Mouse (Mus musculus) midbrain, embryonic 11.5 days (tissue): ENCODE measurements around the gene Scube1. TPM values are rescaled to one million over a fixed set of nuclear protein-coding genes. Genes with fewer than 3 reads are reported as not detected.
A peak's percentile ranks its signal among the peaks of the same experiment; 100 is the strongest.

Experiments used
- ATAC-seq: fragments of 200-750 bp; cut with Nextera tagmentation; 2 replicates; pipeline ENCODE4 v1.8.0; 2017; ENCODE audit warnings: moderate TSS enrichment, moderate library complexity; ENCODE audit not compliant: low FRiP score
- DNase-seq: peaks from one replicate; pipeline ENCODE4 v3.0.0; 2015; ENCODE audit warnings: low spot score; ENCODE audit errors: missing footprints
- H3K27ac ChIP-seq: fragments of 300-500 bp; sonication (generic); 2 replicates; pipeline ENCODE4 v1.5.1; 2014; ENCODE audit warnings: low read depth, low read length
- H3K27me3 ChIP-seq: fragments of 300-500 bp; sonication (generic); 2 replicates; pipeline ENCODE4 v1.6.1; 2014; ENCODE audit warnings: mild to moderate bottlenecking, low read length, moderate library complexity, mixed read lengths; ENCODE audit not compliant: control insufficient read depth, insufficient read depth
- H3K36me3 ChIP-seq: fragments of 300-500 bp; sonication (generic); 2 replicates; pipeline ENCODE4 v1.6.1; 2014; ENCODE audit warnings: mild to moderate bottlenecking, low read length, moderate library complexity, mixed read lengths; ENCODE audit not compliant: control insufficient read depth, insufficient read depth
- H3K4me1 ChIP-seq: fragments of 300-500 bp; sonication (generic); 2 replicates; pipeline ENCODE4 v1.6.1; 2014; ENCODE audit warnings: low read length; ENCODE audit not compliant: control insufficient read depth, insufficient read depth
- H3K4me2 ChIP-seq: fragments of 300-500 bp; sonication (generic); 2 replicates; pipeline ENCODE4 v1.6.1; 2014; ENCODE audit warnings: mild to moderate bottlenecking, moderate library complexity
- H3K4me3 ChIP-seq: fragments of 300-500 bp; sonication (generic); 2 replicates; pipeline ENCODE4 v1.5.1; 2014; ENCODE audit warnings: low read depth, low read length
- H3K9ac ChIP-seq: fragments of 300-500 bp; sonication (generic); 2 replicates; pipeline ENCODE4 v1.6.1; 2014; ENCODE audit warnings: low read length
- H3K9me3 ChIP-seq: fragments of 300-500 bp; sonication (generic); 2 replicates; pipeline ENCODE4 v1.6.1; 2016; ENCODE audit warnings: low read length; ENCODE audit not compliant: control insufficient read depth
- WGBS: fragments of 180-500 bp; shearing (Covaris S2); extraction: QIAGEN DNeasy Blood & Tissue Kit; methylation state at CpG from one replicate; pipeline ENCODE4 v1.1.7; 2014; 5-methylcytosine and 5-hydroxymethylcytosine counted together
- polyA plus RNA-seq: library from polyadenylated mRNA; unstranded; fragments of >200 nt; fragmentation: Nextera tagmentation; extraction: Ambion mirVana; gene quantifications from 2 replicates; pipeline ENCODE4 v1.2.1, GENCODE M21; 2014

Gene Scube1
- polyA plus RNA-seq, 1 experiment from 2014 or later, result 31.4 TPM

DNA sequence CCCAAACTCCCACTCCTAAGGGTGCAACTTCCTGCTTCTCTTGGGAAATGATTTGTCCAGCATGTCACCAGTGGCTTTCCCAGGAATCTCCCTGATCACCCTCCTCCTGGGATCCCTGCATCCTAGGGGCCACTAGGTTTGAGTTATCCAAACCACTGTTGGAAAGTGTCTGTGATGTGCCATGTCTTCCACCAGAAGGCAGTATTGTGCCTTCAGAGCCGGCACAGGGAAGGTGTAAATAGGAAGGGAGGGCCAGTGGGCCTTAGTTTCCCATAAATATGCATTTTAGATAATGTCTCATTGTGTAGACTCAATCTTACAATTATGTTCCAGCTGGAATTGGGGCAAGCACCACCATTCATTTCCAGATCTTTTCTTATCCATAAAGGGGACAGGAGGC, 90.7 kb downstream of the Scube1 start:
- 23% methylated on average over 1 of the region's 1 CpGs for WGBS
- no peak overlapping the region for H3K4me2 ChIP-seq
- no peaks in the 10 kb centered on the region for H3K27me3 ChIP-seq
- DNase-seq (no peak), ATAC-seq (no peak)
- no peaks in the 10 kb centered on the region for H3K4me1 ChIP-seq
- H3K36me3 ChIP-seq, result peaks cover 17% of the 10 kb centered on the region
- H3K9ac ChIP-seq, result no peak overlapping the region
- H3K9me3 ChIP-seq, result peaks cover 9% of the 10 kb centered on the region; the same call in 1 of the 2 replicates
- no peak overlapping the region for H3K27ac ChIP-seq
- no peak overlapping the region for H3K4me3 ChIP-seq

DNA sequence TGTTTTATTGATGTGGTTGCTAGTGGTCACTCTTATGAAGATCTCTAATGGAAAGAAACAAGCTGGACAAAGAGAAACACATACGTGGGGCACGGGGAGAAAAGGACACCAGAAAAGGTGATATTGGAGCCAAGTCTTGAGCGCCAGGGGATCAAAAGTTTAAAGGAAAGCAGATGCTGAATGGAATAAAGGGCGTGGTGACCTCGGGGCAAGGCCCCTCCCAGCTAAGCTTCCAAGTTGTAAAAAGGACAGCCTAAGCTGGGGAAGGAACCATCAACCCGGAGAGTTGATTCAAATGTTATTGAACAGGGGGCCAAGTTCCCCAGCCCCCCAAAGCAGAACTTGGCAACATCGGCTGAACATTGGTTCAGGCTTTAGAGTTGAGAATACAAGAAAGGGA, 93.8 kb downstream of the Scube1 start:
- Histone ChIP-seq H3K27me3 (no peaks in the 10 kb centered on the region), H3K4me3 (no peak overlapping the region), H3K9me3 (peaks cover 9% of the 10 kb centered on the region; the same call in 1 of the 2 replicates), H3K36me3 (peaks cover 14% of the 10 kb centered on the region), H3K27ac (no peak overlapping the region), H3K4me1 (no peaks in the 10 kb centered on the region), H3K9ac (no peak overlapping the region), H3K4me2 (no peak overlapping the region)
- DNase-seq (no peak), ATAC-seq (no peak)
- WGBS, result 78% methylated on average over 7 of the region's 7 CpGs

DNA sequence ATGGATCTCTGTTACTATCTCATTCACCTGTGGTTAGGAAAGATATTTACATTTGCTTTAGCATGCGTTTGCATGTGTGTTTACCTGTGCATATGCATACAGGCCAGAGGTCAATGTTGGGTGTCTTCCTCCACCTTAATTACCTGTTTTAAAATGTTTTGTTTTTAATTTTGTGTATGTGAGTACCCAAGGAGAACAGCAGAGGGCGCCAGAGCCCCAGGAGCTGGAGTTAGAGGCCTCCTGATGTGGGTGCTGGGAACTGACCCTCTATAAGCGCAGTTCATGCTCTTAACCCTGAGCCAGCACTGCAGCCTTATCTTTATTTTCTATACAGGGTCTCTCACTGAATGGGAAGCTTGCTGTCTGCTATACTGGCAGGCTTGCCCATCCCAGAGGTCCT, 95.1 kb downstream of the Scube1 start:
- Histone ChIP-seq H3K4me2 (no peak overlapping the region), H3K4me1 (no peaks in the 10 kb centered on the region), H3K27ac (no peak overlapping the region), H3K27me3 (no peaks in the 10 kb centered on the region), H3K36me3 (peaks cover 14% of the 10 kb centered on the region), H3K9me3 (peaks cover 9% of the 10 kb centered on the region; the same call in 1 of the 2 replicates), H3K9ac (no peak overlapping the region), H3K4me3 (no peak overlapping the region)
- 77% methylated on average over 3 of the region's 3 CpGs for WGBS
- ATAC-seq, result no peak
- DNase-seq, result no peak

DNA sequence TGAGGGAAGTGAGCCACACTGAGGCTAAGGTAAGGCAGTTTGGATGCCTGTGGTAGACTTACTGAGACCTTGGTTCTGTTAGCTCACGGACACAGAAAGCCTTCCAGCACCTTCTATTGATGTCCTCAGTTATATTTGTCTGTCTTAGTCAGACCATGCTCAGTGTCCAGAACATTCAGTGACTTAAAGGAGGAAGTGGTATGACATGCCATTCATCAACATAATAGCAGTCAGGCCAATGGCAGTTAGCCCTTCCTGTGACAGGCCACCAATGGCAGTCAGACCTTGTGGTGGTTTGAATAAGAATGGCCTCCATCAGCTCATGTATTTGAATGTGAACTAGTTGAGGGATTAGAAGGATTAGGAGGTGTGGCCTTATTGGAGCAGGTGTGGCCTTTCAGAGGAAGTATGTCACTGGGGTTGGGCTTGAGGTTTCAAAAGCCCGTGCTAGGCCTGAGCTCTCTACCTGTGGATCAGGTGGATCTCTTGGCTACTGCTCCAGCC, 98.6 kb downstream of the Scube1 start:
- peaks cover 11% of the 10 kb centered on the region for H3K36me3 ChIP-seq
- no peaks in the 10 kb centered on the region for H3K4me1 ChIP-seq
- peaks cover 9% of the 10 kb centered on the region; the same call in 1 of the 2 replicates for H3K9me3 ChIP-seq
- no peak overlapping the region for H3K4me3 ChIP-seq
- H3K4me2 ChIP-seq, result no peak overlapping the region
- ATAC-seq (no peak), DNase-seq (no peak)
- 86% methylated on average over 2 of the region's 2 CpGs for WGBS
- H3K27me3 ChIP-seq, result no peaks in the 10 kb centered on the region
- no peak overlapping the region for H3K9ac ChIP-seq
- H3K27ac ChIP-seq, result no peak overlapping the region

DNA sequence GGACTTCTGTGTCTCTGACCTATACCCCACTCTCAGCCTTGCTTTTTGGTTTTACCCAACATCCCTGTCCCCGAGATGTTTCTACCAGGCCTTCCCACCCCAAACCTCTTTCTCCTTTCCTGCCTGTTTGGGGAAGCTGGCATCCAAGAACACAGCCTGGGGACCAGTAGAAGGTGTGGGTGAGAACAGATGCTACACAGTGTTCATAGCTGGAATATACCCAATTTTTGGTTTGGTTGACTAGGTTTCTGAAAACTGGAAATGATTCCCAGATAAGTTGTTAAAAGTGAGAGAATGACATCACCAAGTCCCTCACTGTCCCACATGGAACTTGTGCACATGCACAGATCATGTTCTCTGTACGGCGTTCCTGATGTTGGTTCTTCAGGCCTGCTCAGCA, 109.6 kb downstream of the Scube1 start:
- DNase-seq (no peak), ATAC-seq (no peak)
- H3K4me3 ChIP-seq, result no peak overlapping the region
- no peaks in the 10 kb centered on the region for H3K9me3 ChIP-seq
- peaks cover 10% of the 10 kb centered on the region for H3K36me3 ChIP-seq
- no peak overlapping the region for H3K27ac ChIP-seq
- H3K4me1 ChIP-seq, result no peaks in the 10 kb centered on the region
- WGBS, result 87% methylated on average over 3 of the region's 3 CpGs
- H3K27me3 ChIP-seq, result no peaks in the 10 kb centered on the region
- H3K9ac ChIP-seq, result no peak overlapping the region
- no peak overlapping the region for H3K4me2 ChIP-seq

DNA sequence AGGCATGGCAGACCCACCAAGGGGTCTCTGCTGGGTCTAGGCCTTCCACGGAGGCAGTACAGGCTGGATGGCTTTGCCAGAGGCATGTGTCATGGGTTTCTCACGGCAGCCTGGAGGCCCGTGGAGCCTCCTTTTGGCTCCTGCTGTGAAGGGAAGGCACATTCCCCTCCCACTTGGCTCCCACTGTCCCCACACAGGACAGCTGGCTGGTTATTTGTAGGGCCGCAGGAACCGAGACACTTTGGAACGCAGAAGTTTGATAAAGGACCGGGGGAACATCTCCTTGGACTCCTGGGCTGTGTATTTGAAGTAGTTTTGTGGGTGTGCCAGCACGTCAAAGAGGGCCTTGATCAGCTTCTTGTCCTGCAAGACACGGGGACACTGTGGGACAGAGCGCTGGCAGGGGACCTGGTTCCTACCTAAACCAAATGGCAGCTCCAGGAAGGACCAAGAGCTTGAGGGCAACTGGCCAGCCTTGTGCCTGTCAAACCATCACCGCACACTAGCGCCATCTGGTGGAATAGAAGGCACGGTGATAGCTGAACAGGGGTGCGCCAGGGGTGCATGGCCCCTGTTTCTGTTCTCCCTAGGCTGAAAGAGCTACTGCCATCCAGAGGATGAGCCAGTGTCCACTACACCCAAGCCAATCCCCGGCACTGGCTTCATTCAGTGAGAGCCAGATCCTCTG, 117.6 kb downstream of the Scube1 start:
- no peak overlapping the region for H3K4me3 ChIP-seq
- H3K27me3 ChIP-seq, result no peaks in the 10 kb centered on the region
- 52% methylated on average over 15 of the region's 15 CpGs for WGBS
- ATAC-seq (peak; percentile 62), DNase-seq (peak; percentile 96)
- no peaks in the 10 kb centered on the region for H3K4me1 ChIP-seq
- no peak overlapping the region for H3K27ac ChIP-seq
- H3K4me2 ChIP-seq, result no peak overlapping the region
- peaks cover 3% of the 10 kb centered on the region; the same call in 1 of the 2 replicates for H3K36me3 ChIP-seq
- H3K9me3 ChIP-seq, result no peaks in the 10 kb centered on the region
- H3K9ac ChIP-seq, result no peak overlapping the region

DNA sequence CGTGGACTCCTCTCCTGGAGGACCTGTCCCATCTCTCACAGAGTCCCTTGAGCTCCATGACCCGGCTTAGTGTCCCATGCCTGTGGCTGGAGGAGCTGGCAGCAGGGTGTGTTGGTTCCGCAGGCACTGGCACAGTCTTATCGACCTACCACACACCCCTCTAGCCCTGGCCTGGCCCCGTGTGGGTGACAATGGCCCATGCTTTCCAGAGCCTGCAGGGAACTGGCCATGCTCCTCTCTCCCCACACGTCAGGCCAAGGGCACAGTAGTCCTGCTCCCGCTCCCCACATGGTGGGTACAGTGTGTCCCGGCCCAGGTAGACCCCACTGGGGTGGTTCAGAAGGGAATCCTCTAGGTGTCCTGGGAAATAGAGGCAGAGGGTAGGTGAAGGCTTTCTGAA, 118.1 kb downstream of the Scube1 start:
- Histone ChIP-seq H3K9me3 (no peaks in the 10 kb centered on the region), H3K27ac (no peak overlapping the region), H3K4me2 (no peak overlapping the region), H3K4me1 (no peaks in the 10 kb centered on the region), H3K9ac (no peak overlapping the region), H3K4me3 (no peak overlapping the region), H3K27me3 (no peaks in the 10 kb centered on the region), H3K36me3 (no peaks in the 10 kb centered on the region; the same call in 1 of the 2 replicates)
- peak; percentile 19 for DNase-seq
- no peak for ATAC-seq
- 88% methylated on average over 8 of the region's 8 CpGs for WGBS

DNA sequence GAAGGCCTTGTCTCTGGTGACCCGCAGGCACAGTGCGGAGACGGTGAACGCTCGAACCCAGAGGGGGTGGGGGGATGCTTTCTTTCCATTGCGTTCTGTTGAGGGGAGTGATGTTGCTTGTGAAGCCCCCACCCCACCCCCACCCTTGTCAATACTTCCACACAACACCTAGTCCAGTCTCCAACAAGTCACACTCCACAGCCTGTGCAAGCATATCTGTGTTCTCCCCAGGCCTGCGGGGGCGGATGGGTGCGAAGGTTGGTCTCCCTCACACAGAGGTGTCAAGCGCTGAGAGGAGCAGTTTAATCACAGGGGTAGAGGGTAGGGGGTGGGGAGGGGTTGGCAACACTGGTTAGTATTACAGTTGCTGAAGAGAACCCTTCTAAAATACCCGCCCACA, 118.6 kb downstream of the Scube1 start:
- H3K4me3 ChIP-seq, result no peak overlapping the region
- no peaks in the 10 kb centered on the region for H3K27me3 ChIP-seq
- H3K4me2 ChIP-seq, result no peak overlapping the region
- no peak overlapping the region for H3K9ac ChIP-seq
- no peak overlapping the region for H3K27ac ChIP-seq
- ATAC-seq (no peak), DNase-seq (peak; percentile 64)
- H3K36me3 ChIP-seq, result no peaks in the 10 kb centered on the region; the same call in 1 of the 2 replicates
- H3K9me3 ChIP-seq, result no peaks in the 10 kb centered on the region
- WGBS, result 91% methylated on average over 11 of the region's 11 CpGs
- H3K4me1 ChIP-seq, result no peaks in the 10 kb centered on the region

DNA sequence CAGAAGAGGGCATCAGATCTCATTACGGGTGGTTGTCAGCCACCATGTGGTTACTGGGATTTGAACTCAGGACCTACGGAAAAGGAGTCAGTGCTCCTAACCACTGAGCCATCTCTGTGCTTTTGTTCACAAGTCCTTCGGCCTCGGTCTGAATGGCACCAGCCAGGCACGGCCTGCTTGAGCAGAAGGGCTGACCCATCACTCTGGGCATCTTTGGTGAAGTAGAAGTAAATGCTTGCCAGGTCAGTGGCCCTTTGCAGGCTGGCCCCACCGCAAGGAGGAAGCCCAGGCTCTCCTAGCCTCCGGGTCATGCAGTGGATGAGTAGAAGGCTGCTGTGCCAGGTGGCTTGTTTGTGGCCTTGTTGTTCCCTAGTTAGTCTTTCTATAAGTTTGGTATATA, 121.4 kb downstream of the Scube1 start:
- H3K4me2 ChIP-seq, result no peak overlapping the region
- no peak overlapping the region for H3K4me3 ChIP-seq
- no peaks in the 10 kb centered on the region for H3K4me1 ChIP-seq
- H3K9ac ChIP-seq, result no peak overlapping the region
- no peaks in the 10 kb centered on the region for H3K27me3 ChIP-seq
- H3K27ac ChIP-seq, result no peak overlapping the region
- H3K36me3 ChIP-seq, result no peaks in the 10 kb centered on the region; the same call in 1 of the 2 replicates
- ATAC-seq (no peak), DNase-seq (no peak)
- 93% methylated on average over 7 of the region's 7 CpGs for WGBS
- no peaks in the 10 kb centered on the region for H3K9me3 ChIP-seq
